Mouse (Mus musculus) testis, adult 2 months (tissue): ENCODE results near the gene Lrrc10. TPM values are rescaled to one million over a fixed set of nuclear protein-coding genes. Genes with fewer than 3 reads are reported as not detected.

ENCODE experiments used
- H3K27ac ChIP-seq: fragments of 200-500 bp; 2 replicates; pipeline ENCODE4 v1.5.1; 2012; ENCODE audit warnings: low read depth, low read length; ENCODE audit not compliant: control insufficient read depth, insufficient read depth
- H3K27me3 ChIP-seq: fragments of 200-500 bp; 2 replicates; pipeline ENCODE4 v1.6.1; 2012; ENCODE audit warnings: mild to moderate bottlenecking, low read length, moderate library complexity; ENCODE audit not compliant: control insufficient read depth, insufficient read depth
- H3K36me3 ChIP-seq: fragments of 200-500 bp; 2 replicates; pipeline ENCODE4 v1.6.1; 2012; ENCODE audit warnings: mild to moderate bottlenecking, low read length; ENCODE audit not compliant: control insufficient read depth, insufficient read depth
- H3K4me1 ChIP-seq: fragments of 200-500 bp; 2 replicates; pipeline ENCODE4 v1.6.1; 2012; ENCODE audit warnings: low read length; ENCODE audit not compliant: control insufficient read depth, insufficient read depth
- H3K4me3 ChIP-seq: fragments of 200-500 bp; 2 replicates; pipeline ENCODE4 v1.5.1; 2012; ENCODE audit warnings: low read depth, mild to moderate bottlenecking, low read length, moderate library complexity, mixed read lengths; ENCODE audit not compliant: control insufficient read depth
- CTCF ChIP-seq: fragments of 200-500 bp; IDR thresholded peaks from 2 replicates; pipeline ENCODE4 v1.5.1; 2012; ENCODE audit warnings: low read depth, mild to moderate bottlenecking, inconsistent platforms, low read length, moderate library complexity; ENCODE audit not compliant: control insufficient read depth, insufficient read depth, insufficient replicate concordance
- POLR2A ChIP-seq: fragments of 200-500 bp; IDR thresholded peaks from 2 replicates; pipeline ENCODE4 v1.6.1; 2012; ENCODE audit warnings: low read depth, mild to moderate bottlenecking, inconsistent platforms, low read length, moderate library complexity; ENCODE audit not compliant: control insufficient read depth
- polyA plus RNA-seq: library from polyadenylated mRNA; depleted of rRNA; stranded (reverse); fragments of >200 nt; gene quantifications from 2 replicates; pipeline ENCODE4 v1.2.3, GENCODE M21; 2012

Gene Lrrc10
- polyA plus RNA-seq, 1 experiment = 0.06 TPM

DNA sequence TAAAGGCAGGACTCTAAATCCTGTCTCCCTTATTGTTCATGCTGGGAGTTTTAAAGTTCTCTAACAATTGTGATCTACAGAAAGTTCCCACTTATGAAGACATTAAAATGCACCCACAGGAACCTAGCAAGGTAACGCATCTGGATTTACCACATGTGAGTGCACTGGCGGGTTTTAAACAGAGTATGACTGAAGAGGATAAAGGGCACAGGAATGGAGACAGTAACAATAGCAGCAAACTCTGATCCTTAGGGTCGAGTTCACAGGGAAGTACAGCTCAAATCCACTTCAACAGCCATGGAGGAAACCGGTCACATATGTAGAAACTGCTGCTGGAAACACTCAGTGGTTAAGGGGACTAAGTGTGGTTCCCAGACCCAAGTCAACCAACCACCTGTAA is 4.1 kb downstream of the Lrrc10 start:
- H3K27me3 ChIP-seq = no peaks in the 10 kb centered on the region
- TF ChIP-seq CTCF = no peak
- no peak for TF ChIP-seq POLR2A
- no peak overlapping the region for H3K27ac ChIP-seq
- peaks cover 3% of the 10 kb centered on the region for H3K36me3 ChIP-seq
- H3K4me1 ChIP-seq = peaks cover 15% of the 10 kb centered on the region
- H3K4me3 ChIP-seq = no peak overlapping the region

DNA sequence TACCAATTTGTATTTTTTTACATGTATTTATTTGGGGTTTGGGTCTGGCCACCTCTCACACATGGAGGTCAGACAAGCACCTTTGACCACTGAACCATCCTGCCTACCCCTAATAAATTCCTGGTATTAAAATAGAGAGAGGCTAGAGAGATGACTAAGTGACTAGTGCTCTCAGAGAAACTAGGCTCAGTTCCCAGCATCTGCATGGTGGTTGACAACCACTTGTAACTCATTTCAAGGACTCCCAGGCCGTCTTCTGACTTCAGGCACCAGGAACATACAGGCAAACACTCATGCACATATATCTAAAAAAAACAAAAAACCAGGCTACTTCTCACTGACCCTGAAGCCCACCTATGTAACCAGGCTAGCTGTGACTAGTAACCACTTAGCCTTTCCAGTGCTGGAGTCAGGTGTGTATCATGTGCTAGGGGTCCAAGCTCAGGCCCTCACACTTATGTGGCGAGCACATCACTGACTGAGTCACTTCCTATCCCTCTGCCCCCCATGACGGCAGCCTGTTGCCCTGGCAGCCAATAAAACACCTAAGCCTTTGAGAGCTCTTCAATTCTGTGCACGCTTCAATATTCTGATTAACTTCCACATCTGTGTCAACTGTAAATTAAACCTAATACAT is 4.9 kb downstream of the Lrrc10 start:
- no peak overlapping the region for H3K27ac ChIP-seq
- TF ChIP-seq POLR2A (no peak), CTCF (no peak)
- peaks cover 4% of the 10 kb centered on the region for H3K36me3 ChIP-seq
- peaks cover 14% of the 10 kb centered on the region for H3K4me1 ChIP-seq
- no peak overlapping the region for H3K4me3 ChIP-seq
- no peaks in the 10 kb centered on the region for H3K27me3 ChIP-seq

DNA sequence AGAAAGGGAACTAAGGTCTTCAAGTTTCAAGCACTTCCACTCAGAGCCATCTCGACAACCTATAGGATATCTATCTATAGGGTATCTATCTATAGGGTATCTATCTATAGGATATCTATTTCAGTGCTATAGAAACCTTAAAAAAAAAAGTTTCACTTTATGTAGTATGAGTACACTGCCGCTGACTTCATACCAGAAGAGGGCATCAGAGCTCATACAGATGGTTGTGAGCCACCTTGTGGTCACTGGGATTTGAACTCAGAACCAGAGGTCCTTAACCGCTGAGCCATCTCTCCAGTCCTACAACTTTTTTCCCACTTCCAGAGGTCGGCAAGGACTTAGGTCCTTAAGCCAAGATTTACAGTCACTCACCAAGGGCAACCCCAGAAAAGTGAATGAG is 10.5 kb downstream of the Lrrc10 start:
- Histone ChIP-seq H3K4me1 (no peaks in the 10 kb centered on the region), H3K27me3 (no peaks in the 10 kb centered on the region), H3K4me3 (no peak overlapping the region), H3K27ac (no peak overlapping the region), H3K36me3 (peaks cover 8% of the 10 kb centered on the region)
- TF ChIP-seq POLR2A = no peak
- TF ChIP-seq CTCF = no peak

DNA sequence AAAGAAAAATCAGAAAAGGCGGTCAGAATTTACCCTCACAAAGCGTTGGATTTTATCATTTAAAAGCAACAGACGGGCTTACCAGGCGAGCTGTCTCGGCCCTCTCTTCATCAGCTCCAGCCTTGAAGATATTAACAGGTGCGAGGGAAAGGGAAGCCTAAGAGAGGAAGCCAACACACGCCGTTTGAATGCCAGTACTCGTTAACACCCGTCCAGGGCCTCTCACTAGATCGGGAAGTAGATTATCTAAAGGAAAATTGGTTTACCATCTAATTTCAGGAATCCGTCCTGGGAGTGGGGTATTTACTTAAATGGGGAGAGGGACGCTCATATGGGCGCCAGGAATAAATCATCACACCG is 17.7 kb downstream of the Lrrc10 start:
- Histone ChIP-seq H3K4me3 (peak overlapping the region; percentile 99), H3K27me3 (no peaks in the 10 kb centered on the region), H3K4me1 (no peaks in the 10 kb centered on the region), H3K27ac (peak overlapping the region; percentile 2; the same call in 1 of the 2 replicates), H3K36me3 (peaks cover 4% of the 10 kb centered on the region; the same call in 1 of the 2 replicates)
- TF ChIP-seq CTCF (no peak), POLR2A (no peak)

DNA sequence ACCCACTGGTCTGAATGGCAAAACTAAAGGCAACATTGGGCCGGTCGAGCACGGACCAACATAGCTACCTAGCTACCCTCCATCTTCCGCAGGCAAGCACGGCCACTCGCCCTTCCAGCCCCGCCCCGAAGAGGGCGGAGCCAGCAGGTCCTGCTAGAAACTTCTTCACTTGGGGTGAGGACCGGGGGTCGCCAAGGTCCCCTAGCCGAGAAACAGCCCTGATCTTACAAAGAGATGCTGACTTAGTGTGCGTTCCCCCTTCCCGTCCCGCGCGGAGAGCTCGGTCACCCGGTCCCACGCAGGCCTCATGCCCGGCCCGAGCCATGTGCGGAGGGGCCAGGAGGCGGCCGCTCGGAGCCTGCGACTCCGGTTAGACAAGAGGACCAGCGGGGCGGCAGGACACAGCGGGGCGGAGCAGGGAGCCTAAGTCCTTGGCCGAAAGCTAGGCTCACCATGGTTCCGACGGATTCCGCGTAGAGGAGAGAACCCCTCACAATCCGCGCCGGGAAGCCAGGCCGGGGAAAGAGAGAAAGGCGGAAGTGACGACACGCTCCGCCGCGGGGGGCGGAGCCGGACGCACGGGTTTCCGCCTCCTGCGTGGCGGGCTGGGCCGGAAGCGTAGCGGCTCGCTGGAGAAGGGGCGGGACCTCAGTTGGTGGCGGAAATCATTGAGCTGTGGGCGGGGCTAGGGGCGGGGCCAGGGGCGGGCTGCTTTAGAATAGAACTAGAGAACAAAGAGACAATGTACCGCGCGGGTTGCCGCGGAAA is 18.3 kb downstream of the Lrrc10 start, which contains the start of gene Cct2:
TSS of gene Cct2 (minus strand) at position 561 of the 768 bp plus-strand sequence.
- H3K27me3 ChIP-seq = no peaks in the 10 kb centered on the region
- peak; percentile 96 for TF ChIP-seq POLR2A
- 0 out of 2 replicates have a peak, but pooled peaks have one; percentile 3 for TF ChIP-seq CTCF
- H3K4me1 ChIP-seq = no peaks in the 10 kb centered on the region
- H3K4me3 ChIP-seq = peak within 1 kb of the TSS; percentile 99
- H3K36me3 ChIP-seq = peaks cover 4% of the 10 kb centered on the region; the same call in 1 of the 2 replicates
- H3K27ac ChIP-seq = peak within 1 kb of the TSS; percentile 95

DNA sequence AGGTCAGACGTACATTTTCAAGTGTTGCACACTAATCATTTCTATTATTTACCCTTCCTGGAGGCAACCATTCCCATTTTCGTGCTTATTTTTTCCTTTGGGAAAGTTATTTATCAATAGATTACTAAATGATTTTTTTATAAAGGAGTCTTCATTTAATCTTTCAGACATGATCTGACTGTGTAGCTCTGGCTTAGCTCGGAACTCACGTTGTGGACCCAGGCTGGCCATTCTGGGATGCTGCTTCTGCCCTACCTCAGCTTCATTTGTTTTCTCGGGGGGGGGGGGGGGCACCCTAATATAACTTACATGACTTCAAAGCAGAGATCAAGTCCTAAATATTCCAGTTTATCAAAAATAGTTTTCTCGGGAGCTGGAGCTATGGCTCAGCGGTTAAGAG is 18.9 kb downstream of the Lrrc10 start:
- H3K36me3 ChIP-seq = peaks cover 4% of the 10 kb centered on the region; the same call in 1 of the 2 replicates
- H3K27me3 ChIP-seq = no peaks in the 10 kb centered on the region
- H3K27ac ChIP-seq = no peak overlapping the region
- H3K4me3 ChIP-seq = peak overlapping the region; percentile 33
- TF ChIP-seq POLR2A (no peak), CTCF (no peak)
- no peaks in the 10 kb centered on the region for H3K4me1 ChIP-seq

DNA sequence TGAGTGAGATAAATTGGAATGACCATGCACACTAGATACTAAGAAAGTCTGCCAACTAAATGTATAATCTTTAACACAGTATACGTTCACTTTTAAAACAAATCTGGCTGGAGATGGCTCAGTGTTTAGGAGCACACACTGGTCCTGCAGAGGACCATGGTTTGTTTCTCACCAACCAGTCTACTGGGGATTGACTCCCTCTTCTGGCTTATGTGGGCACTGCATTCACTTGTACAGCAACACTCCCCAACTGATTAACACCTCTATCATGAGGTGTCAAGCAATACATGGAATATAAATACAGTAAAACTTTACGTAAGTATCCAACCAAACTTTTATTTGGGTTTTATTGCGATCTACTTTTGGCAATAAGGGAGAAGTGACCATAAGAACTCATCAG is 24.0 kb downstream of the Lrrc10 start:
- no peak overlapping the region for H3K27ac ChIP-seq
- no peak for TF ChIP-seq CTCF
- no peak for TF ChIP-seq POLR2A
- no peaks in the 10 kb centered on the region for H3K36me3 ChIP-seq
- H3K27me3 ChIP-seq = no peaks in the 10 kb centered on the region
- H3K4me3 ChIP-seq = no peak overlapping the region
- no peaks in the 10 kb centered on the region for H3K4me1 ChIP-seq
